Mouse (Mus musculus) heart, postnatal 10 days (tissue): Measurements from ENCODE around the gene Gpr4. TPM values are rescaled to one million over a fixed set of nuclear protein-coding genes. Genes with fewer than 3 reads are reported as not detected.
A peak's percentile ranks its signal among the peaks of the same experiment; 100 is the strongest.

Experiments used
- DNase-seq, 2 experiments: peaks; one replicate each; pipeline ENCODE4 v3.0.0; 2021
- intact Hi-C: fragments of 180-260 bp; cut with DNase I; formaldehyde crosslinking; loops from one replicate; pipeline ENCODE4 v1.15.1; 2025
- total RNA-seq, 2 experiments: library from RNA; stranded (reverse); gene quantifications; 2 replicates each; pipeline ENCODE4 v1.2.3; 2021

The Gpr4 gene
- 10 to 100 TPM; 11.4 to 11.8 TPM for total RNA-seq

- intact Hi-C loops, result loop anchor here (2.0 kb wide), 1 partner anchor 15 kb away; no protein-coding TSS in a partner anchor
- DNase-seq, result peak; percentile 57 to 62
Measured at GRCm38 (mm10) chr7:19211996-19212755, at the start of gene Gpr4. Gpr4 (plus strand) TSS chr7:19212538.

- DNase-seq, result no peak
- intact Hi-C loops, result no loop called here
Measured at GRCm38 (mm10) chr7:19162928-19163327, 49.4 kb upstream of the Gpr4 start.

DNA sequence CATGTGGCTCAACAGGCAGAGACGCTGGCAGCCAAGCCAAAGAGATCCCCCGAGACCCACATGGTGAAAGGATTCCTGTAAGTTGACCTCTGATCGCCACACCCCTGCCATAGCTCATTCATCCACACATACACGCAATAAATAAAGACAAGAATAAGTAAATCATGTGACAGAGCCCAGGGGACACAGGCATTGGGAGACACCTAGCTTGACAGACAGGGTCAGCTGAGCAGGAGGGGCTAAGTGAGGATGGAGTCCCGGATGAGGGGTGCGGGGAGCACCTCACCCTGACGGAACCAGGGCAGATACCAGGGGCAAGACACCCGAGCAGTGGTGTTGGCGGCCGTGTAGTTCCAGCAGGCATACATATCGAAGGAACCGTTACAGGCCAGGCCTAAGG lies 48.6 kb upstream of the Gpr4 start:
- intact Hi-C loops, result no loop called here
- DNase-seq, result no peak

- intact Hi-C loops, result no loop called here
- DNase-seq, result no peak
Measured at GRCm38 (mm10) chr7:19164189-19164588, 48.1 kb upstream of the Gpr4 start.

- intact Hi-C loops, result no loop called here
- DNase-seq, result no peak
Measured at GRCm38 (mm10) chr7:19164978-19165377, 47.4 kb upstream of the Gpr4 start.

GRCm38 (mm10) chr7:19165656-19166423 lies 46.5 kb upstream of the Gpr4 start, which contains the start of gene Gipr:
Gipr (minus strand) TSS chr7:19166127.
- peak; percentile 60 to 62 for DNase-seq
- intact Hi-C loops, result no loop called here

DNA sequence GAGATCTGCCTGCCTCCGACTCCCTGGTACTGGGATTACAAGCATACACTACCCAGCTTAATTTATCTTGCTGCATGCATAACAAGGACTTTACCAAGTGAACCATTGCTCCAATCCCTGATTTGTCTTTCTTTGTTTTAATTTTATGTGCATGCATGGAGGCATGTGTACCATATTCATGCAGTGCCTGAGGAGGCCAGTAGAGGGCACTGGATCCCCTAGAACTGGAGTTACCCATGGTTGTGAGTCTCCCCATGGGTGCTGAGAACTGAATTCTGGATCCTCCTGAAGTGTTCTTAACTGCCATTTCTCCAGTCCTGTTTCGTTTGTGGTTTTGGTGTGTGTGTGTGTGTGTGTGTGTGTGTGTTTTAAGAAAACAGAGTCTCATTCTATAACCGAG lies 45.3 kb upstream of the Gpr4 start:
- intact Hi-C loops, result no loop called here

GRCm38 (mm10) chr7:19169506-19169905 lies 42.8 kb upstream of the Gpr4 start:
- intact Hi-C loops, result no loop called here
- DNase-seq, result no peak

More for the DNA sequence above, 45.3 kb upstream of the Gpr4 start:
- no peak for DNase-seq

DNA sequence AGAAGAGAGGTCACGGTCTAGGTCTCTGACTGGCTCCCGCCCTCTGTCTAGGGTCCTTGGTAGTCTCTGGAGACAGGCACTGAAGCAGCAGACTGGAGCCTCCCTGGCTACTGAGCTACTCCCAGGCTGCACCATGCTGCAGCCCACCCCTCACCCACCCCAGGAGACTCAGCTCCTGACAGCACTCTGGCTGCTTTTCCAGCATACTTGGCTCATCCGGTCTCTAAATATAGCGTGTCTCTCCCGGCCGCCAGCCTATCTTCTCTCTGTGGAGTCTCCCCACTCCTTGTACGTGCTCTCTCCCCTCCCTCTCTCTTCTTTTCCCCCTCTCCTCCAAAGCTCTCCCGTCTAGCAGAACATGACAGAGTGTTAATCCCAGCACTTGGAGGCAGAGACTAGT lies 42.2 kb upstream of the Gpr4 start:
- intact Hi-C loops, result no loop called here
- peak; percentile 76 to 77 for DNase-seq

- no peak for DNase-seq
- intact Hi-C loops, result no loop called here
Measured at GRCm38 (mm10) chr7:19171831-19172230, 40.5 kb upstream of the Gpr4 start.

GRCm38 (mm10) chr7:19172874-19173273 lies 39.5 kb upstream of the Gpr4 start:
- DNase-seq, result peak; percentile 89 to 93
- intact Hi-C loops, result loop anchor here (1.0 kb wide), 1 partner anchor 16 kb away; no protein-coding TSS in a partner anchor

DNA sequence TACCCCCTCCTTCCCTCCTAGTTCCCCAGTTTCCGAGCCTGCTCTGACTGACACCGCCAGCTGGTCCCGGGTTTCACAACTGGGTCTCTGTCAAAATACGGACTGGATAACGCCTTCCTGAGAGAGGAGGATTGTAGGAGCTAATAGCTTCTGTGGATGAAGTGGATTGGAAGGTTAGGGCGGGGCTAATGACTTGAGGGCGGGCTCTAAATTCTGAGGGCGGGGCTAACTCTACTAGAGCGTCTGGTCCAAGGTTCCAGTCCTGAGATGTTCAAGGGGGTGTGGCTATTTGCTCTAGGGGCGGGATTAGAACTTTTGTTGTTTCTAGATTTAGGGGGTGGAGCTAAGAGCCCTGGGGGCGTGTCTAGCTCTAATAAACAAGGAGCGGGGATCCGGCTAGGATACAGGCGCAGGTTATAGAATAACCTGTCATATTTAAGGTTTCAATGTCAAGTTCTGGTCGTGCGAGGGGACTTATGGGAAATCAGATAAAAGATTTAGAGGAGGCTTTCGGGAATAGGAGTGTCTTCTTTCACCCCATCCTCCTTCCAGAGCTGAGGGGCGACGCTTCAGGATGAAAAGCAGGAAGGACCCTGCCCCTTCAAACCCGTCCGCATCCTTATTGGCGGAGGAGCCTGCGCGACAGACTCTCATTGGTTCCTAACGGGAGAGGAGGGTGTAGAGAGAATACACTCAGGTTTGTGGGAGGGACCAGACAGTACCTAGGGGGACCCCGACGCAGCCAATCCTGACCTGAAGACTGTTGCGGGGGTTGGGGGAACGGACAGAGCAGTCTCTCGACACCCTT lies 36.4 kb upstream of the Gpr4 start, which contains the start of gene Eml2:
Gene Eml2 (plus strand): TSS at position 714 of the 808 bp plus-strand sequence.
- intact Hi-C loops, result loop anchor here (5.0 kb wide), 3 partner anchors 106 to 166 kb away; partner anchors contain the start of genes Ercc1, Ppm1n and Rtn2
- no peak for DNase-seq

DNA sequence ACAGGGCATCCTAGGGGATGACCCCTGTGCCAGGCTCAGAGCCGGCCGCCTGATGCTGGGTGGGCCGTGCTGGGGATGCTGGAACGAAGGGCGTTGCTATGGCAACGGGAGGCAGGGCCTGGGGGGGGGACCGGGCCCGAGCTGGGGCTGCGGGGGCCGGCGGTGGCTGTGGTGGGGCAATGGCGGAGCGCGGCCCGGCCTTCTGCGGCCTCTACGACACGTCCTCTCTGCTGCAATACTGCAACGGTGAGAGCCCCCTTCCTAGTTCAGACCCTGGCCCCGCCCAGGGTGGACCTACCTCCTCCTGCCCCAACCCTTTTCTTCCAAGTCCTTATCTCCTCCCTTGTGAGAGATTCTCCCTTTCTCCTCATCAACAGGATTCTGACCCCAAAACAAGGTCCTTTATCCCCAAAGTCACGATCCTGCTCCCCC lies 35.8 kb upstream of the Gpr4 start:
- intact Hi-C loops, result loop anchor here (5.0 kb wide), 3 partner anchors 106 to 166 kb away; partner anchors contain the start of genes Ercc1, Ppm1n and Rtn2
- no peak for DNase-seq

DNA sequence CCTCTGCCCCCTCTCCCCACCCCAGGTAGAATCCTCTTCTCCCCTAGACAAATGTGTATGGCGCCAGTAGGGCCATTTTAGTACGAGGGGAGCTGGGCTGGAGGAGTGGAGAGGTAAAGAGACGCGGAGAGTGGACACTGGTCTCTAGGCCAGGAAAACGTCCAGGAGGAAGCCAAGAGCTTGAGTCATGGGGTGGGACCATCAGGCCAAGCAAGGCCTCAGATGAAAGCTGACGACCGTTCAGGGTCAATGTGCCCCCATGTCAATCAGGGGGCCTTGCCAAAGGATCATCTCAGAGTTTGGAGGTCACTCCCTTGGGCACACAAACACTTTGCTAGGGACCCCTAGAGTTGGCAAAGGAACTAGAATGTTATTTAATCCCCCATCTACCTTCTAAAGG lies 35.1 kb upstream of the Gpr4 start:
- intact Hi-C loops, result loop anchor here (5.0 kb wide), 3 partner anchors 105 to 165 kb away; partner anchors contain the start of genes Ercc1, Ppm1n and Rtn2
- DNase-seq, result no peak

- no peak for DNase-seq
- intact Hi-C loops, result loop anchor here (1.0 to 5.0 kb wide), 5 partner anchors 19 to 164 kb away; partner anchors contain the start of genes Ercc1, Ppm1n and Rtn2
Measured at GRCm38 (mm10) chr7:19178035-19178434, 34.3 kb upstream of the Gpr4 start.

DNA sequence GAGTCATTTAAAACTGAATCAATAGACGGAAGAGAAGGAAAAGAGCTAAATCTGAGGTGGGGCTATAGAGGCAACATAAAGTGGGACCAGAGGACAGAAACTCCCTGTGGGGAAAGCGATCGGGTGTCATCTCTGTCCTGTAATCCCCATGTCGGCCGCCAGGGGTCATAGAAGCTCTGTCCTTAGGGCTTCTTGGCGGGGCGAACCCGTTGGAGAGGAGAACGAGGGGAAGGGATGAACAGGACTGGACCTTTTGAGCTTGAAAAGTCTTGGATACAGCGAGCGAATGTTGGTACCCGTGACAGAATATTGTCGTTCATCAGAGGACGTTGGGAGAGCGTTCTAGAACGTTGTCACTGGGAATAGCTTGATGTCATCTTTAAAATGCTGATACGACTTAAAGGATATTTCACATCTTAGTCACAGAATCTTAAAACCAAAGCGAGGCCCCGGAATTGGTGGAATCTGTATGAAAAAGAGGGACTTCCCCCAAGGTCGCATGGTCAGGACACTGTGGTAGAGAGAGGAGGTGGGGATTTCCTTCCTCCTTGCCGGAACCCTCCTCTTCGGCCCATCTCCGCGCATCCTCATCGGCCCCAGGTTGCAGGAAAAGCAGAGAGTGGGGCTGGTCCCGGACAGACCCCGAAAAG lies 33.8 kb upstream of the Gpr4 start:
- intact Hi-C loops, result loop anchor here (1.0 to 5.0 kb wide), 5 partner anchors 18 to 164 kb away; partner anchors contain the start of genes Ercc1, Ppm1n and Rtn2
- DNase-seq, result peak; percentile 76 to 84

DNA sequence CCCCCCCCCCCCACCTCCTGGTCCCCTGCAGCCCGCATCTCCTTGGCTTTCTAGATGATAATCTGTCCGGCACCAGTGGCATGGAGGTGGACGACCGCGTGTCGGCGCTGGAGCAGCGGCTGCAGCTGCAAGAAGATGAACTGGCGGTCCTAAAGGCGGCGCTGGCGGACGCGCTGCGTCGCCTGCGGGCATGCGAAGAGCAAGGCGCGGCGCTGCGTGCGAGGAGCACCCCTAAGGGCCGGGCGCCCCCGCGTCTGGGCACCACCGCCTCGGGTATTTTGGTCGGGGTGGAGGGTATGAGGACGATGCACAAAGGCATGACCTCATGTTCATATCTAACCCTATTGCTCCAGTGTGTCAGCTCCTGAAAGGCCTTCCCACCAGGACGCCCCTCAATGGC lies 33.2 kb upstream of the Gpr4 start:
- intact Hi-C loops, result loop anchor here (2.0 to 5.0 kb wide), 4 partner anchors 18 to 163 kb away; partner anchors contain the start of genes Ercc1, Ppm1n and Rtn2

DNA sequence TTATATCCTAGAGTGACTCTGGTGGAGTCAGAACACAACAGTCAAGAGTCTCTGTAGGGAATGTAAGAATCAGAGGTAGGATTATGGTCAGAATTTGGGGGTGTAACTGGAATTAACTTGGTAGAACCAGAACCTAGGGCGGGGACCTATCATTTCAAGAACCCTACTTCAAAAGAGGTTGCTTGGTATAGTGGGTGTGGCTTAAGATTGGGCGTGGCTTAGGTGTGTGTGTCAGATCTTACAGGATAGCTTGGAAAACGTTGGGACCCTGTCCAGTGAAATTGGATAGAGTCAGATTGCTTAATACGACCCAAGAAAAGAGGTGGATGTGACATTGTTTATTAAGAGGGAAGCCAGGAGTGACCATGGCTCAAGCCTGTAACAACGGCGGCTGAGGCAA lies 32.4 kb upstream of the Gpr4 start:
- intact Hi-C loops, result loop anchor here (2.0 to 5.0 kb wide), 4 partner anchors 17 to 162 kb away; partner anchors contain the start of genes Ercc1, Ppm1n and Rtn2
- DNase-seq, result no peak

More for the DNA sequence above, 33.2 kb upstream of the Gpr4 start:
- peak; percentile 72 for DNase-seq

DNA sequence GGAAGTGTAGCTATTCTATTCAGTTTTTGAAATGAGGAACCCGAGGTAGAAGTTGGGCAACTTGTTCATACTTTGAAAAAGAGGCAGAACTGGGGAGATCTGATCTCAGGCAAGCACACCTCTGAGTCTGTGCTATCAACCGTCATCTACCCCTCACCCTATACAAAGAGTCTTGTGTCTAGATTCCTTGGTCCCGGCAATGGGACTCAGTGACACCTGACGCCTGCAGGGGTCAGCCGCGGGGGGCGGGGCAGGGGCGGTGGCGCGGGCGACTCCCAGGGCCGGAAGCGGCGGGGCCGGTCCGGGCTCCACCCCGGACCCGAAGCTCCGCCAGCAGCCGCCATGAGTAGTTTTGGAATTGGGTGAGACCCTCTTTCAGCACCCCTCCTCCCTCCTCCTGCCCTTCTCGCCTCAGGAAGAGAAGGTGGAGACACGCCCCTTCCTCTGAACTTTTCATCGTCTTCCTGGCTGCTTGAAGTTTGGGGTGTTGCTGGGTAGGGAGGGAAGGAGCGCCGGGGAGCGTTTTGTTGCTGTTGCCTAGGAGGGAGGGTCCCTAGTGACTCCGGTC lies 31.4 kb upstream of the Gpr4 start:
- peak; percentile 52 to 63 for DNase-seq
- intact Hi-C loops, result no loop called here
